Mouse (Mus musculus) spleen, adult 12 weeks (tissue): ENCODE measurements around the gene Ppp2r5c.
A peak's percentile ranks its signal among the peaks of the same experiment; 100 is the strongest.

ENCODE experiments used
- DNase-seq: peaks from one replicate; pipeline ENCODE4 v3.0.0; 2022; ENCODE audit warnings: low spot score

The Ppp2r5c gene

GRCm38 (mm10) chr12:110489946-110490701, 43.2 kb downstream of the Ppp2r5c start:
- no peak for DNase-seq

GRCm38 (mm10) chr12:110492436-110492835, 45.5 kb downstream of the Ppp2r5c start:
- DNase-seq: no peak

- no peak for DNase-seq
Observed at GRCm38 (mm10) chr12:110493597-110494369, 46.9 kb downstream of the Ppp2r5c start.

- DNase-seq: no peak
Observed at GRCm38 (mm10) chr12:110494846-110495245, 47.9 kb downstream of the Ppp2r5c start.

GRCm38 (mm10) chr12:110495260-110495659, 48.3 kb downstream of the Ppp2r5c start:
- DNase-seq: no peak

- no peak for DNase-seq
Observed at GRCm38 (mm10) chr12:110496016-110496415, 49.1 kb downstream of the Ppp2r5c start.

GRCm38 (mm10) chr12:110497013-110497412, 50.1 kb downstream of the Ppp2r5c start:
- no peak for DNase-seq

GRCm38 (mm10) chr12:110497485-110497884, 50.6 kb downstream of the Ppp2r5c start:
- no peak for DNase-seq

- DNase-seq: peak; percentile 29
Observed at GRCm38 (mm10) chr12:110498283-110499224, 51.6 kb downstream of the Ppp2r5c start.

GRCm38 (mm10) chr12:110499225-110499992, 52.5 kb downstream of the Ppp2r5c start:
- no peak for DNase-seq

- no peak for DNase-seq
Observed at GRCm38 (mm10) chr12:110500095-110500494, 53.2 kb downstream of the Ppp2r5c start.

- DNase-seq: no peak
Observed at GRCm38 (mm10) chr12:110503406-110504144, 56.7 kb downstream of the Ppp2r5c start.

- no peak for DNase-seq
Observed at GRCm38 (mm10) chr12:110504145-110504490, 57.2 kb downstream of the Ppp2r5c start.

GRCm38 (mm10) chr12:110504793-110505192, 57.9 kb downstream of the Ppp2r5c start:
- no peak for DNase-seq

GRCm38 (mm10) chr12:110506046-110506445, 59.1 kb downstream of the Ppp2r5c start:
- no peak for DNase-seq

GRCm38 (mm10) chr12:110507714-110508297, 60.9 kb downstream of the Ppp2r5c start:
- no peak for DNase-seq

- no peak for DNase-seq
Observed at GRCm38 (mm10) chr12:110508680-110509079, 61.8 kb downstream of the Ppp2r5c start.

GRCm38 (mm10) chr12:110510171-110510871, 63.4 kb downstream of the Ppp2r5c start:
- DNase-seq: no peak

- DNase-seq: no peak
Observed at GRCm38 (mm10) chr12:110511201-110511600, 64.3 kb downstream of the Ppp2r5c start.
